Mouse (Mus musculus) granulocyte monocyte progenitor cell, adult 5-6 weeks (primary cell): ENCODE measurements around the gene Nup93. TPM values are rescaled to one million over a fixed set of nuclear protein-coding genes. Genes with fewer than 3 reads are reported as not detected.

Experiments used
- ATAC-seq: replicated peaks from 2 replicates; pipeline ENCODE4 v1.8.0; 2016; ENCODE audit warnings: mild to moderate bottlenecking, moderate TSS enrichment, inconsistent platforms; ENCODE audit not compliant: poor library complexity, severe bottlenecking
- total RNA-seq, 2 experiments: library from RNA; stranded (forward) in 1 of 2; stranded (reverse) in 1 of 2; fragments of 200-712, 200-1000 nt in 1 of 2; fragments of >200 nt in 1 of 2; fragmentation: Nextera tagmentation in 1 of 2; gene quantifications; 2 replicates each; pipeline ENCODE4 v1.2.3; 2014 to 2017

Gene Nup93
- total RNA-seq, 2 experiments from 2014 or later: 45.1 to 45.5 TPM

DNA sequence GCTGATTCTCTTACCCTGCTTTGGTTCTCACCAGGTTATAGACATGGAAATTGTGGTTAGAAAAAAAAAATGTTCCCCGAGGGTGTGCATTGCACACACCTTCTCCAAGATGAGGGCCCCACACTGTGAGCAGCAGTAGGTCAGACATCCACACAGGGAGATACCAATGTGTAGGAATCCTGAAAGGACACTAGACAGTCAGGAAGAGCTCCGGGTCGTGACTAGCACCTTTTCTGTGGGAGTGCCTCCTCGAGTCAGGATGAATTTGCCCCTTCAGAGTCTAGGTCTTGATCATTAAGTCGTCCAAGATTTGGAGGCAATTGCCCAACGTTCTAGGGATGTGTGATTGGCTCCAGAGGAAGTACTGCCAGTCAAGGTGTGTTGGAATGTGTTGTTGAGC is 28.6 kb upstream of the Nup93 start:
- no peak for ATAC-seq

GRCm38 (mm10) chr8:94186542-94186941 is 27.8 kb upstream of the Nup93 start:
- ATAC-seq: peak; percentile 13

DNA sequence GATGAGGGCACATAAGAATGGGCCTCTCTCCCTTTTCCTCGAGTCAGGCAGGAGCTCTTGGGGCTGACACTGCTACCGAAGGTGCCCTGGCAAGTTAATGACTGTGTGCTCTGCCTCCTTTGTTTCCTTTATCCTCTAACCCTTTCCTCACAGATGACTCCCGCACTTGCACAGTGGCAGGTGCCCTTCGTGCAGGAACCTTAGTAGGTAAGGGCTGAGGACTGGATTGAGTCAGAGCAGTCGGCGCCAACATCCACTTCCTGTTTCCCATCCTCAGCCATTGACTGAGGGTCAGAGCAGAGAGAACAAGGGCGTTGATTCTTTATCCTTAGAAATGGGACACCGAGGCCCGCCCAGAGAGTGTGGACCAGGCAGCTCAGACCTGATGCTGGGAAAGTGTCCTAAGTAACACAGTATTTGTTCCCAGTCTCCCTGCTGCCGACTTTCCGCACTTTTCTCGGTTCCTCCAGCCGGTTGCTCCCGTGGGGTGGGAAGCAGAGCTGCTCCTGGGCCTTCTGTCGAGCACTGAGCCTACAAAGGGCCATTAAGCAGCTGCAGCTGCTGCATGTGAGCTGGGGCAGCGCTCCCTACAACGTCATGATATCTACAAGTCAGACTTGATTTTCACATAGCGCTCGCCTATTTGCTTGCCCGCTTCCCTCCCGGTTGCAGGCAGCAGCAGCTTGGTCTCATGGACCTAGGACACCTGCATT is 26.9 kb upstream of the Nup93 start:
- ATAC-seq: peak; percentile 26

- no peak for ATAC-seq
Measured at GRCm38 (mm10) chr8:94189275-94190031, 24.9 kb upstream of the Nup93 start.

DNA sequence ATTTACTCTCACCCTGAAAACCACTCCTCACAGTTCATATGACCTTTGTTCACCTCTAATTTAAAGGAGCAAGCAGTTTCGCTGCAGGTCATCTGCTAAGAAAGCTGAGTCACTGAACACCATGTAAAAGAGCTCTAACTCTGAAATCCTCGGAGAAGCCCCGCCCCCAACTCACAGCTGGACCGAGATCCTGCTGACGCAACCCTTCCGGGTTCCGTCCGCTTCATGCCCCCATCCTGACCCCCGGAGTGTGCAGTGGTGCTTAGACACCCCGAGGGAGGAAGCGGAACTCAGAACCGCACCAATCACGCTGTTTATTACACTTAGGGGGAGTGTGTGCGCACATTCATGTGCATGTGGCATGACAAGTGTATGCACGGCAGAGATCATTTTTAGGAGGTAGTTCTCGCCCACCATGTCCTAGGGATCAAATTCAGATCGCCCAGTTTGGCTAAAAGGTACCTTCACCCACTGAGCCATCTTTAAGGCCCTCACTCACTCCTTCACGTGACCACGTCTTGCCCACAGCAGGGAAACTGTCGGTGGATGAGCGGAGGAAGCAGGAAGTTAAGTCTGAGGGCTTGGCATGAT is 23.2 kb upstream of the Nup93 start:
- ATAC-seq: peak; percentile 93

DNA sequence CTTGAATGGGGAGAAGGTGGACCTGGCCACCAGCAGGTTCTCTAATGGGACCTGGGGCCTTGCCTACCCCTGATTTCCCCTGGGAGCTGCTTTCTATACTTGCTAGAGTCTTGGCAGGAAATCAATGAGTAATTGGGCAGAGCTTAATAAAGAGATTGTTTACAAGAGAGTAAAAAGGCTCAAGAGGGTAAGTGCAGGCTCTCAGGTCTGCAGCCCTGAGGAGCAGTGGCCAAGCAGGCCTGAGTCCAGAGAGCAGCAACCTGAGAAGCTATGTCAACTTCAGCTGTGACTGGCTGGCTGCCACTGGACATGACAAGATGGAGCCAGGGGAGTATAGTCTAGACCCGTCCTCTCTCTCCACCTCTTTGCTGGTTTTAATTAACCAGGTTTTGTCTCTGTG is 21.4 kb upstream of the Nup93 start:
- ATAC-seq: no peak

GRCm38 (mm10) chr8:94194591-94195223 is 19.7 kb upstream of the Nup93 start:
- no peak for ATAC-seq

DNA sequence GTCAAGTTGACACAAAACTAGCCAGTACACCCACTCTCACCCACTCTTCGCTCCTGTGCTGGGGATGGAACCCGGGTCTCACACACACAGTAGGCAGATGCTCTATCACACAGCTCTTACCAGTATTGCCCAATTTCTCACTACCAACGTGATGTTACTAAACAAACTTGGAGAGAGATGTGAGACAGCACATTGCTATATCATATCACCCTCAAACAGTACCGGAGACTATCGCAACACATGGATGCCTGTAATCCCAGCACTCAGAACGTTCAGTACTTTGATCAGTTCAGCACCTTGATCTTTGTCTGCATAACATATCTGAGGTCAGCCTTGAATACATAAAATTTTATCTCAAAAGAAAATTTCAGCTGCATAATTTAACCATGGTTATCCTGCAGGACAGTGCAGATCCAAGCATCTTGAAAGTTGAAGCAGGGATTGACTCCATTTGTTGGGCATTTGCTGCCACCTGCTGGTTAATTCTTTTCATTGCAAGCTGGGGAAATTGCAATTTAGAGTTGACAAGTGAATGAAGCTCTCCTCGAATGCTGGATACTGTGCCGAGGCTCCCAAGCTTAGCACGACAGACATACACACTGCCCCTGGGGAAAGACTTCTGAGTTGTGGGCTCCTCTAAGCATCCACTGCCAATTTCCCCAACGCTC is 15.0 kb upstream of the Nup93 start:
- peak; percentile 87 for ATAC-seq

DNA sequence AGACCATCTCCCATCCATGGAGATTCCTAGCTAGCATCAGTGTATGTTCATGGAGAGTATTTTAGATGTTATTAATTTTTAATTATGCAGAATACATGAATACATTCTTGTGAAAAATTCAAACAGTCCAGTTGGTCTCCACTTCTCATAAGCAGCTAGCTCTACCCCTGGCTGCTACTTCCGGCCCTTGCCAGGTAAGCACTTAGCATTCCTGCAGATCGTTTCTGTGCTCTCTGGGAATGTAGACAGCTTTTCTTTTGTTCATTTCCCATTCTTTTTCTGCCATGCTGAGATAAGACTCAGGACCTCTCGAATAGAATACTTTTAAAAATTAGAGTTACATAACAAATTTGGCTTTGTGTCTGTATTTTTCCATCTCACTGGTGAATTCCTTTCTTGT is 10.3 kb upstream of the Nup93 start:
- ATAC-seq: no peak

DNA sequence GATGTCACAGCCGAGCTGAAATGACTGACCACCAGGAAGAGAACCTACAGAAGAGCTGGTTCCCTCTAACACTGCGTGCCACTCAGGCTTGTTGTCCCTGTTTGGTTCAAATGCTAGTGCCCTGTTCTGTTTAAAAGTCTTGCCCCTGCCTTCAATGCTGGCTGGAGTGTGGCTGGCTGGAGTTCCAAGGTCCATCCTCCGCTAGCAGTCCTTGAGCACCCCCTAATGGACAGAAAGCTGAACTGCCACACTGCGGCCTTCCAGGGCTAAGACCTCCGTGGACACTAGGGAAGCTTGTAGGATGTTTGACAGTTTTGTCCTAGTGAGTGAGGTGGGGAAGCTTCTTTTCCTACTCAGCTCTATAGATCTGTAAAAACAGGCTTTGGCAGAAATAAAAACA is 8.6 kb upstream of the Nup93 start:
- peak; percentile 100 for ATAC-seq

DNA sequence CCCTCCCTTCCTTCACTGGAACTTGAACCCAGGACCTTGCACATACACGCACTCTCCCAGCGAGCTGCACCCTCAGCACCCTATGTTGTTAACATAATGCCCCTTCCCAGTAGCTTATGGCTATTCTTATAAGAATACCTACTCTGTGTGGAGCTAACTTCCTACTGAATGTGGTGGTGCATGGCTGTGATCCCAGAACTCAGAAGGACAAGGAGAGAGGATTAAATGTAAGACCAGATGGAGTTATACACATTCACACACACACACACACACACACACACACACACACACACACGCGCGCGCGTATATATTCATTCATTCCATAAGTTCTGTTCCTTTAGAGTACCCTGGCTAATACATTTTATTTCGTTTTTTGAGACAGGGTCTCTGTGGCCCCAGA is 8.1 kb upstream of the Nup93 start:
- ATAC-seq: no peak

DNA sequence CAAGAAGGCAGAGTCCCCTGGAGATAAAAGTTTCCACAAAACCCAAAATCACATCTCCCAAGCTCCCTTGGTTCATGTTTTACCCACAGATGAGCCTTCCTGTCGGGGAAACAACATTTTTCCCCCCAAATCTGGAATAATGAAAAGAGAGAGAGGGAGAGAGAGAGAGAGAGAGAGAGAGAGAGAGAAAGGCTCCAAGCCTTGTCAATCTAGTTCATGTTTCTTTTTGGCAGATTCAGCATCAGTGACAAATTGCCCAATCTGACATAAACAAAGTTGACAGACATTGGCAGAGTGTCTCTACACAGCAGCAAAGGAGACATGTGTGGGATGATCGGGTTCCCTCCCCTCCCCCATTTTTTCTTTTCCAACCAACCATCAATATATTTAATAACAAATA is 6.9 kb upstream of the Nup93 start:
- no peak for ATAC-seq

DNA sequence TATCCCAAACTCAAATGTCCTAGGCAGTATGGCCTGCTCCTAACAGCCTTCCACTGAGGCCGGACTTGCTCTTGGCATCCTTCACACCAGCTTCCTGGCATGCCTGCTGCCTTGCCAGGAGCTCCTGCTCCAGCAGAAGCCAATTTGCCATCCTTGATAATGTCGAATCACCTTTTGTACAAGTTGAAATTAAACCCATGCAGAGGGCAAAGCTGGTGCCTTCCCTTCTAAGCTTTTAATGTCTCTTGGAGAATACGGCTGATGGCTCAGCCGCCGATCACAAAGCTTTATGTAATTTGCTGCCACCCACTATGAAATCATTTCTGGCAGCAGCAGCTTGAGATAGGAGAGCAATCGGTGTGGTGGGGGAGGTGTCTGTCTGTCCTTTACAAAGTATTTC is 4.7 kb upstream of the Nup93 start:
- no peak for ATAC-seq

DNA sequence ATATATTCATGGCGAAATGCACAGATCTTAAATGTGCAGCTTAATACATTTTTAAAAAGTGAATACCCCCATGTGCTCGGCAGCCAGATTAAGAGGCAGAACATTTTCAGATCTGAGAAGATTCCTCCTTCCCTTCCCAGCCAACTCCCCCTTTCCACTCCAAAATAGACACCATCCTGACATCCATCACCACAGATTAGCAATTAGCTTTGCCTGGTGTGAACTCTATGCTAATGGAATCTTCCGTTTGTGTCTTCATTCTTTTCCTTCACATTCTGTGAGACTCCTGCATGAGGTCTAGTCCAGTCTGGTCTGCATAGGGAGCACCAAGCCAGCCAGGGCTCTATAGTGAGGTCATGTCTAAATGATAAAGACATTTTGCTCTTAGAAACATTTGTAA is 4.1 kb upstream of the Nup93 start:
- ATAC-seq: no peak

DNA sequence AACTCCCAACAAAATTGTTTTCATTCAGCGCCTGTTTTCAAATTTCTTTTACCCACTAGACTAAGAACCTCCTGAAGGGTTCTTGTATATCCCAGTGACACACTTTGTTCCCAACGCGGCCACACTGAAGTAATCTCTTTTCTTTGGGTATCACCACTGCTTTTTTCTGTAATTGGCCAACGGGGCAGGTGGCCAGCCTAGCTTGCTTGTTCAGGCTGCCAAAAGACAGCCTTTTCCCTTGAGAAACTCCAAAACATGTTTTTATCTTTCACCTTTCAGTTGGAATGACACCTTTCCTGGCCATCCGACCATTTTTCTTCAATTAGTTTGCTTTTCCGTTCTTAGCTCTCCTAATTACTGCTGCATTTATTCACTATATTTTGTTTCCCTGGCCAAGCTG is 545 bp upstream of the Nup93 start:
- ATAC-seq: no peak

DNA sequence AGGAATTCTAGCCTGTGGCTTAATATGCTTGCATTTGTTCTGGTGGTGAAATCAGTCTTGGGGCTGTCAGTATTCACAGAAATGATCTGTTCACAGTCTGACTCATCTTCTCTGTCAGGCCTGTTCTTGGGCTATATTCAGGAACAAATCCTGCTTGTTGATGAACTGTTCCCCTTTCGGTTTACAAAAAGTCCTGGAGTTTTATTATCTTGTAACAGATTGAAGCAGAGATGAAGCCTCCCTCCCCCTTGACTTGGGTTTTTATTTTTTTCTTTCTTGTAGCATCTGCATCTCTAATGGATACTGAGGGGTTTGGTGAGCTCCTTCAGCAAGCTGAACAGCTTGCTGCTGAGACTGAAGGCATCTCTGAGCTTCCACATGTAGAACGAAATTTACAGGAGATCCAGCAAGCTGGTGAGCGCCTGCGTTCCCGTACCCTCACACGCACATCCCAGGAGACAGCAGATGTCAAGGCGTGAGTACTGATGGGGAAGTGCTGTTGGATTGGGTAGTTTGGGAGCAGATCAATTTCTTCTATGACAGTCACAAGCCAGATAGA is 13.1 kb downstream of the Nup93 start:
- ATAC-seq: no peak

DNA sequence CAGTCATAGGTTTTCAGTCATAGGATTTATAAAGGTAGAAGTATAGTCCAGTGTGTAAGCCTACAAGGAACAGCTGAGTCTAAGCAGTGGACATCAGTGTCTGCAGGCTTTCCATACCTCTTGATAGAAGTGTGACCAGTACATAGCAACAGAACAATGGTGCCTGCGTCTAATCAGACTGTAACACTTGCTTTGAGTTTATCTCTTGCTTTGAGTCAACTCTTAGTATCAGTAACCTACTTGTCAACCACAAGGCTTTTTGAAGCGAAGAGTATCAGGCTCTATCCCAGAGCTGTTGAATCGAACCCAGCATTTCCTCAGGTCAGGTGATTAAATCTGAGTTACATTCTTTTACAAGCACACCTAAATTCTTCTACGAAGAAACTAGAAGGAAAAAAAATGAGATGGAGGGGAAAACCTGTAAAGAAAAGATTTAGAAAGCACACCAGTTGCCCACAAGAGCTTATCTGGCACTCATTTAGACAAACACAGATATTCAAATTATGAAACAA is 25.9 kb downstream of the Nup93 start:
- no peak for ATAC-seq

GRCm38 (mm10) chr8:94249836-94250435 is 35.6 kb downstream of the Nup93 start:
- no peak for ATAC-seq

GRCm38 (mm10) chr8:94258881-94259280 is 44.5 kb downstream of the Nup93 start:
- no peak for ATAC-seq
